Mouse (Mus musculus): ENCODE data around the gene Gm21987.

- TF ChIP-seq CTCF (IDR thresholded peaks at IDR 0.05 in 2 of 3, conservative IDR thresholded peaks at IDR 0.05 in 1 of 3; ENCODE audit: control insufficient read depth in 1 of 3, insufficient read depth in 1 of 3, low read depth in 2 of 3, low read length in 3 of 3, poor library complexity in 1 of 3, severe bottlenecking in 1 of 3), result no peak
- no peak for TF ChIP-seq SIN3A (IDR thresholded peaks at IDR 0.05; ENCODE audit: low read length)
- TF ChIP-seq GABPA (IDR thresholded peaks at IDR 0.05; ENCODE audit: low read depth, low read length), result no peak
- TF ChIP-seq JUND (IDR thresholded peaks at IDR 0.05; ENCODE audit: low read depth, low read length), result no peak
- no peak for TF ChIP-seq E2F4 (IDR thresholded peaks at IDR 0.05; ENCODE audit: borderline replicate concordance, low read depth, low read length)
- TF ChIP-seq EP300 (IDR thresholded peaks at IDR 0.05; ENCODE audit: low read depth in 1 of 2, low read length in 2 of 2), result no peak
- no peak for TF ChIP-seq ETS1 (IDR thresholded peaks at IDR 0.05; ENCODE audit: low read depth, low read length)
- TF ChIP-seq MAX (IDR thresholded peaks at IDR 0.05; ENCODE audit: low read length), result no peak
- no peak for TF ChIP-seq MAFK (IDR thresholded peaks at IDR 0.05; ENCODE audit: borderline replicate concordance, low read depth, low read length)
- TF ChIP-seq NELFE (IDR thresholded peaks at IDR 0.05; ENCODE audit: low read depth, low read length), result no peak
- no peak for TF ChIP-seq POLR2A (IDR thresholded peaks at IDR 0.05; ENCODE audit: control insufficient read depth in 1 of 2, insufficient read depth in 1 of 2, low read depth in 1 of 2, low read length in 2 of 2, poor library complexity in 1 of 2)
- no peak for TF ChIP-seq MYB (IDR thresholded peaks at IDR 0.05; ENCODE audit: low read depth, low read length)
- TF ChIP-seq RAD21 (IDR thresholded peaks at IDR 0.05; ENCODE audit: low read depth, low read length), result no peak
- TF ChIP-seq CHD2 (IDR thresholded peaks at IDR 0.05; ENCODE audit: low read length), result no peak
Observed at GRCm38 (mm10) chr16:38359241-38359640, 12.4 kb downstream of the Gm21987 start.

Measured in MEL (cell line).